Mouse (Mus musculus) heart, postnatal 0 days (tissue): ENCODE measurements around the gene Hs3st4.

ENCODE experiments used
- CTCF ChIP-seq: IDR thresholded peaks from 2 replicates; pipeline ENCODE4 v1.5.1; 2016; ENCODE audit warnings: antibody characterized with exemption, control low read depth, low read depth
- EP300 ChIP-seq: IDR thresholded peaks from 2 replicates; pipeline ENCODE4 v1.6.1; 2016; ENCODE audit warnings: antibody characterized with exemption, low read depth

DNA sequence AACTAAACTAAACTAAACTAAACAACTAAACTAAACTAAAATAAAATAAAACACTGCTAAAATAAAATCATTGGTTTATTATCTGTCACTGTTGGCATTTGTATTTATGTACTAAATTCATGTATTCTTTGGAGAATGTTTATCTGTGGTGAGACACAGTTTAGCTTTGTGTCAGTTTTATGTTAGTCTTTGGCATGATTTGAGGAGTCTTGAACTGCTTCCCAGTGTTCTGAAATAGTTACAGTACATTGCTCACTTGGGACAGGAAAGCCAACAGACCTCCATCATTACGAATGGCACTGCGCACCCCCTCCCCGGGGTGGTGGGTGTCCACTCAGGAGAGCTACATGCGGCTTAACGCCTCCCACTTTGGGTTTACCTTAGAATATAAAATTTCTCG is 158.6 kb downstream of the Hs3st4 start:
- TF ChIP-seq CTCF (no peak), EP300 (no peak)
